Mouse (Mus musculus): ENCODE results near the gene Hpf1.

The Hpf1 gene

DNA sequence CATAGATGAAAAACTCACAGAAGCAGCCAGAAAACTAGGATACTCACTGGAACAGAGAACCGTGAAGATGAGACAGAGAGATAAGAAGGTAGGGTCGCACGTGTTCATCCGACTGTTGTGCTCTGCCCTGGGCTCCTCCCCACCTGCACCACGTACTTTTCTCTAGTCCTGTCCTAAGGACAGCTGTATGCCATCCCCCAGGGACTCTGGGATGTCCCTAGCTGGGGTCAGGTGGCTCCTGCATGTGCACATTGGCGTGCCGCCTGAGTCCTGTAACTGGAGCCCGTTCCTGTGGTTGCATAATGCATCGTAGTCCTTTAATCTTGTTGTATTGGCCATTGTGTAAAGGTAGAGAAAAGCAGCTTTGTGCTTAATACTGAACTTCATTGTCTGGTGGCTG, 9.9 kb downstream of the Hpf1 start:
- peak; percentile 95 for DNase-seq

DNA sequence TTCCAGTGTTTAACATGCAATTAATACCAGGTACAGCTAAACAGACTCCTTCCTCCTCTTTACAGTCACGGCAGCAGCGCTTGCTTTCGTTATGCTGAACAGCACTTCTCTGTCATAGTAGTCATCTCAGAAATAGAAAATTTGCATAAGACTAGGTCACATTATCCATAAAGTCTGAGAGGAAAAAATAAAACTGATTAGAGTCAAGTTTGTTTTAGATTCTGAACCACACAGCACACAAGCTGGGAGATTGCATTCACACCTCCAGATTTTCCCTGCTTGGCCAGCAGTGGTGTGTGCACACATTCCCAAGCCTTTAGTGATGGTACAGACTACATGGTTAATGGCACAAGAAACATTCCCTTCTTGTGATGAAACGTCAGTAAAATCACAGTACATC, 21.9 kb downstream of the Hpf1 start:
- DNase-seq: no peak

GRCm38 (mm10) chr8:60912554-60912953, 22.3 kb downstream of the Hpf1 start:
- no peak for DNase-seq

- DNase-seq: no peak
Measured at GRCm38 (mm10) chr8:60919069-60919468, 28.9 kb downstream of the Hpf1 start.

DNA sequence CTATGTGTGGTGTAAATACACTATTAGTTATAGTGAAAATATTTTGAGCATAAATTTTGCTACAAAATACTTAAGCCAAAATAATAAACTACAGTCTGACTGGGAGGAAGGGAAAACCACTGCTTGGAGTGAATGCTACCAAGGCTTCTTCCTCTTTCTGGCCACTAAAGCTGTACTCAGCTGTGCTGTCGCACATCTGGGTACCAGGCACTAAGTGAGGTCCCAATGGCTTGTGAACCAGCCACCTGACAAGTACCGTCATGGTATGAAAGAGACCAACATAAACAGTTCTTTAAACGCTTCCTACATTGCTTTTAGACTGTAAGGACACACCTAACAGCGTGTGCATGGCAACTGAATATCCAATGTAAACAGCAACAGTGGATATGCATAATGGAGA, 30.0 kb downstream of the Hpf1 start:
- DNase-seq: no peak

- DNase-seq: no peak
Measured at GRCm38 (mm10) chr8:60933617-60934016, 43.4 kb downstream of the Hpf1 start.

DNA sequence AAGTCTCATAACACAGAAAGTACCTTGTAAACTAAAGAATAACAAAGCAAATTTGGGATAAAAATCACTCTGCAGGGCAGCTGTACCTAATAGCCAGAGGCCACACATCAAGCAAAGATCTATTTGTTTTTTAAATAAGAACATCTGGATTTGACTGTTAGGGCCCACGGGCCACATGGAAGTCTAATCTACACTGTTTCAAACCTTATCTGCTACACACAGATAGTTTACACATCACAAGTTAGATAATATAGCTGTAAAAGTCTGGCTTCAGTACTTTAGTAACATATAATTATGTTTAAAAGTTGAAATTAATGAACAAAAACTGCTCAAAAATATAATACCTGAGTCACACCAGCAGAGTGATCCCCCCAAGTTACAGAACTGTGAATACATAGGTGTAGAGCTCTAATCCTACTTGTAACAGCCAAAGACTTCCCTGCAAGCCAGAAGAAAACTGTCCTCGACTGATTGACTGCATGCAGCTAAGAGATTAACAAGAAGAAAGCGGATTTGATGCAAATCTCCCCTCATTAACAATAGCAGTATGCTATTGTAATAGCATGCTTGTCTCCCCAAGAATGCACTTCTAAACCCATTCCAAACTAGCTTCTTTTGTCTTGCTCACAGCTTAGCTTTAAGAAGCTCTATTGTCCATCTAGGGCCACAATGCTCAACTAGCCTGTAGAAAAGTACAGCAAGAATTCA, 48.7 kb downstream of the Hpf1 start:
- no peak for DNase-seq

- DNase-seq: no peak
Measured at GRCm38 (mm10) chr8:60942867-60943266, 52.6 kb downstream of the Hpf1 start.

- DNase-seq: no peak
Measured at GRCm38 (mm10) chr8:60947503-60947902, 57.3 kb downstream of the Hpf1 start.

DNA sequence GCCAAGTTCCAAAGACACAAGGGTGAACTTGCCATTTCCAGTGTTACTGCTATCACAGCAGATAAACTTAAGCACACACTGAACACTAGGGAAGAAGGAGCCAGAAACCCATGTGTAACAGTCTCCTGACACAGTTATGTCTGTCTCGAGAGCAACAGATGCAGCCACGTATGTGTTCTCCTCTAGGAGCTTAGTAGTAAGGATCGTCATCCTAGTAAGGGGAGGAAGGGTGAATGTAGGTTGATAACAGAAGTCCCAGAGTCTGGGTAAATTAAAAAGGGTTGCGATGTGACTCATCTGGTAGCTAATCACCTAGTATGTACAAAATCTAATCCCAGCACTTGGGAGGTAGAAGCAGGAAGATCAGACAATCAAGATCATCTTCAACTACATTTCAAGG, 59.6 kb downstream of the Hpf1 start:
- no peak for DNase-seq

DNA sequence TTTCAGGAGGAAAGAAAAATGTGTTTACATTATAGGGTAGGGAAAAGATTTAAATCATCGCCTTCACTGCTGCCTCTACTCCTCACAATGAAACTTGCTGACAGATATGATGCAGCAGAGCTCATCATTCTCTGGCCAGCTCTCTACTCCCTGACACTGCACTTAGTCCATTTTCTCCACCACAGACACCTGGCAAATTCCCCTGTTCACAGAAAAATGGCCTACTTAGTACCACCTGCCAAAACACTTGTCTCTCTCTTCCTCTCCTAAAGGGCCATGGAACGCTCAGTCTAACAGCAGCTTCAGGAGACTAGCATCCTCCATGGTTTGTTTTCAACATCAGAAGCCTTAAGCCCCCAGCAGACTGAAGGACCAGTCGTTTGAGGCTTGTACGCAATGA, 61.1 kb downstream of the Hpf1 start:
- no peak for DNase-seq

GRCm38 (mm10) chr8:60951757-60952156, 61.5 kb downstream of the Hpf1 start:
- DNase-seq: no peak

DNA sequence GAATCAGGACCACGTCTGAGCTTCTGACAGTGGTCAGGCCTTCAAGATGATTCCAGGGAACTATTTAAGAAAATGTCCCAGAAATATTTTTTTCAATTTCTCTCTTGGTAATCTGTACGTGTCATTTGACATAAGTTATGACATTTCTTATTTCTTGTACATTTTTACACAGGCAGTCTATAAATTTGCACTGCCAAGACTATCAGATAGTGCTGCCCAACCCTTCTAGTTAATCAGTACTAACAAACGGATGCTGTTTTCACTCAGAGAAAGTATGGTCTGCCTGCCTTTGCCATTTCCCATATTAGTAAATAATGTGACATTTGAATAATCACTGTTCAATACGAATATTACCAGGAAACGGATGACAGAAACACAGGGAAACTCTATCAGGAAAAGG, 62.6 kb downstream of the Hpf1 start:
- no peak for DNase-seq

GRCm38 (mm10) chr8:60954281-60955014, 64.2 kb downstream of the Hpf1 start:
- peak; percentile 99 for DNase-seq

DNA sequence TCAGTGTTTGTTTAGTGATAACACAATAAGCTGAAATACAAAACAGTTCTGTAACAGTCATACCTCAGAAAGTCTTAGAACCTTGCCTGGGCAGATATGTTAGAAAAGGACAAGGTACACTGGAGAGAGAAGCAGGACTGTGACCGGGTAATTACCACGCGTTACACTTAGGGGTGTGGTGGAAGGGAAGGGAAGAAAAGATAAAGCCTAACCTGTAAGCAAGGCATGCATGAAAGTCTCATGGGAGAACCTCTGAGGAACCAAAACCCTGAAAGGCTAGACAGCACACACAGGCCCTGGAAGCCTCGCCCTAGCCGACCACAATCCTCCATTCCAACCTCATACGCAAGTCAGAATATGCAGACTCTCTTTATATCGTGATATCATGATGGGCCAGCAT, 66.6 kb downstream of the Hpf1 start:
- no peak for DNase-seq

Measured in heart, adult 11 months (tissue).